In genomic region chr3:105876022-105876421, GRCm38 (mm10) we compare ENCODE assay signal across 16 mouse cellular contexts. TPM values are rescaled to one million over a fixed set of nuclear protein-coding genes. Genes with fewer than 3 reads are reported as not detected.
A peak's percentile ranks its signal among the peaks of the same experiment; 100 is the strongest.
DNase-seq lines count a peak whose midpoint lies in the region; ATAC-seq and TF ChIP-seq lines count a peak whose summit lies in the region.
"Had no signal": no experiment of that assay in that cellular context is flagged by ENCODE, and none has a peak within 500 bp of the region (broad histone marks: within the 10 kb centered on the region; RNA-seq: fewer than 3 reads in every experiment).

No protein-coding gene starts in this region.

- H3K9me3 ChIP-seq in heart, embryonic 12.5 days (replicated peaks), result no peaks in the 10 kb centered on the region
- H3K9me3 ChIP-seq: midbrain, embryonic 12.5 days; neural tube, embryonic 12.5 days had no signal

- no peak for TF ChIP-seq CTCF in heart, adult 2 months (IDR thresholded peaks at IDR 0.05)

- peak overlapping the region; percentile 59 for H3K27ac ChIP-seq in heart, adult 2 months
- H3K27ac ChIP-seq in heart, embryonic 12.5 days (ENCODE audit: poor library complexity, severe bottlenecking), result no peak overlapping the region
- H3K27ac ChIP-seq: midbrain, embryonic 12.5 days; neural tube, embryonic 12.5 days had no signal

- 51% methylated on average over 5 of the region's 5 CpGs for WGBS in heart, adult 2 months
- 38% methylated on average over 5 of the region's 5 CpGs for WGBS in heart, embryonic 12.5 days

- no peak for ATAC-seq in heart, embryonic 12.5 days (ENCODE audit: insufficient number of reproducible peaks, low FRiP score)
- ATAC-seq in megakaryocyte progenitor cell, adult 5-6 weeks (replicated peaks; ENCODE audit: poor library complexity), result peak; percentile 34
- ATAC-seq in CD4-positive, CD25-positive, alpha-beta regulatory T cell, adult 4 months, result no peak

- no peak for TF ChIP-seq POLR2A in heart, adult 2 months (IDR thresholded peaks at IDR 0.05; ENCODE audit: insufficient read depth, low read depth, low read length)

- no peak for TF ChIP-seq EP300 in heart, adult 2 months (IDR thresholded peaks at IDR 0.05; ENCODE audit: insufficient read depth, low read depth, low read length)

- peaks cover 3% of the 10 kb centered on the region; the same call in 1 of the 2 replicates for H3K36me3 ChIP-seq in heart, adult 2 months (ENCODE audit: control insufficient read depth, insufficient read depth, low read length)
- no peaks in the 10 kb centered on the region for H3K36me3 ChIP-seq in heart, embryonic 12.5 days
- H3K36me3 ChIP-seq: midbrain, embryonic 12.5 days; neural tube, embryonic 12.5 days had no signal

- DNase-seq in heart, adult 2 months, result no peak
- DNase-seq in left cerebral cortex, postnatal 4 days, result peak; percentile 57
- no peak for DNase-seq in left cerebral cortex, postnatal 25 days (ENCODE audit: low spot score in 2 of 2)
- DNase-seq in adrenal gland, postnatal 25 days, result peak; percentile 76
- no peak for DNase-seq in urinary bladder, postnatal 36 days (ENCODE audit: low spot score in 2 of 2)
- DNase-seq: cerebellum, adult 18-20 months; heart, postnatal 14 days; lung, adult 18-20 months; thymus, postnatal 14 days had no signal

- H3K27me3 ChIP-seq in heart, adult 2 months (ENCODE audit: control insufficient read depth, insufficient read depth, low read length), result no peaks in the 10 kb centered on the region
- H3K27me3 ChIP-seq in heart, embryonic 12.5 days (replicated peaks), result peaks cover 15% of the 10 kb centered on the region
- H3K27me3 ChIP-seq: midbrain, embryonic 12.5 days; neural tube, embryonic 12.5 days had no signal

- H3K79me2 ChIP-seq in heart, adult 2 months (replicated peaks; ENCODE audit: control insufficient read depth, insufficient read depth, low read length), result no peaks in the 10 kb centered on the region

- peaks cover 22% of the 10 kb centered on the region for H3K4me1 ChIP-seq in heart, adult 2 months (ENCODE audit: control insufficient read depth, insufficient read depth, low read length)
- peaks cover 23% of the 10 kb centered on the region for H3K4me1 ChIP-seq in heart, embryonic 12.5 days (replicated peaks)
- H3K4me1 ChIP-seq: midbrain, embryonic 12.5 days; neural tube, embryonic 12.5 days had no signal

- H3K4me3 ChIP-seq in heart, adult 2 months, result no peak overlapping the region
- no peak overlapping the region for H3K4me3 ChIP-seq in heart, embryonic 12.5 days
- H3K4me3 ChIP-seq: midbrain, embryonic 12.5 days; neural tube, embryonic 12.5 days had no signal

- intact Hi-C loops in heart, adult 2 months (cut with DNase I), result loop anchor here (5.0 kb wide), 1 partner anchor 49 kb away; no protein-coding TSS in a partner anchor
- intact Hi-C loops in left cerebral cortex, postnatal 4 days (cut with DNase I), result no loop called here
- intact Hi-C loops in left cerebral cortex, postnatal 25 days (cut with DNase I), result loop anchor here (5.0 kb wide), 1 partner anchor 114 kb away; no protein-coding TSS in a partner anchor

- H3K9ac ChIP-seq in heart, adult 2 months (ENCODE audit: low read depth, low read length), result no peak overlapping the region
- H3K9ac ChIP-seq in heart, embryonic 12.5 days, result no peak overlapping the region
- H3K9ac ChIP-seq: midbrain, embryonic 12.5 days; neural tube, embryonic 12.5 days had no signal

- H3K4me2 ChIP-seq in heart, embryonic 12.5 days, result no peak overlapping the region
- H3K4me2 ChIP-seq: midbrain, embryonic 12.5 days; neural tube, embryonic 12.5 days had no signal

RNA-seq across cellular contexts. Expression of gene Tmigd3, which starts 5.3 kb away (rescaled TPM):
- total RNA-seq in heart, adult 2 months (2021), result under 1 TPM in 1 of 2 experiments, not detected in 1; 0.31 TPM
- 0.35 TPM in 1 of 2 replicates, not detected in the other for polyA plus RNA-seq in heart, adult 2 months (2012; rRNA removed)
- 0.42 TPM in 1 of 2 replicates, not detected in the other for polyA plus RNA-seq in heart, embryonic 12.5 days (2016; fragmentation: Nextera tagmentation; extraction: Ambion mirVana)
- not detected for total RNA-seq in left cerebral cortex, postnatal 4 days (2021)
- total RNA-seq in left cerebral cortex, postnatal 25 days (2021), result under 1 TPM in 1 of 2 experiments, not detected in 1; 0.69 TPM
- not detected in 2 replicates for total RNA-seq in adrenal gland, postnatal 25 days (2021)
- 0.71 and 1.8 TPM in 2 replicates for total RNA-seq in megakaryocyte progenitor cell, adult 5-6 weeks (2015)
- 0.33 and 2.2 TPM in 2 replicates for total RNA-seq in megakaryocyte progenitor cell, adult 5-6 weeks (2017)
- polyA plus RNA-seq in CD4-positive, CD25-positive, alpha-beta regulatory T cell, adult 4 months (2017; shearing (Covaris generic)), result not detected
- polyA plus RNA-seq: embryonic facial prominence, embryonic 11.5 days; midbrain, embryonic 12.5 days; neural tube, embryonic 12.5 days had no signal

RNA-seq across cellular contexts. Expression of gene Adora3, which starts 5.4 kb away (rescaled TPM):
- not detected for total RNA-seq in heart, adult 2 months (2021)
- 0.37 and 0.94 TPM in 2 replicates for polyA plus RNA-seq in heart, adult 2 months (2012; rRNA removed)
- 0.10 TPM in 1 of 2 replicates, not detected in the other for polyA plus RNA-seq in heart, embryonic 12.5 days (2016; fragmentation: Nextera tagmentation; extraction: Ambion mirVana)
- under 1 TPM; 0.28 to 0.36 TPM for total RNA-seq in left cerebral cortex, postnatal 4 days (2021)
- 1 to 10 TPM; 1.2 to 1.5 TPM for total RNA-seq in left cerebral cortex, postnatal 25 days (2021)
- not detected in 2 replicates for total RNA-seq in adrenal gland, postnatal 25 days (2021)
- total RNA-seq in megakaryocyte progenitor cell, adult 5-6 weeks (2015), result 0.81 and 1.4 TPM in 2 replicates
- total RNA-seq in megakaryocyte progenitor cell, adult 5-6 weeks (2017), result 0.20 TPM in 1 of 2 replicates, not detected in the other
- polyA plus RNA-seq in CD4-positive, CD25-positive, alpha-beta regulatory T cell, adult 4 months (2017; shearing (Covaris generic)), result not detected
- polyA plus RNA-seq: embryonic facial prominence, embryonic 11.5 days; forebrain, embryonic 11.5 days; midbrain, embryonic 12.5 days; neural tube, embryonic 12.5 days had no signal

RNA-seq across cellular contexts. Expression of gene I830077J02Rik, which starts 56.4 kb away (rescaled TPM):
- total RNA-seq in heart, adult 2 months (2021), result 1 to 10 TPM in 1 of 2 experiments, under 1 TPM in 1; 0.97 to 2.3 TPM
- 0.72 and 0.76 TPM in 2 replicates for polyA plus RNA-seq in heart, adult 2 months (2012; rRNA removed)
- 2.1 and 2.9 TPM in 2 replicates for polyA plus RNA-seq in heart, embryonic 12.5 days (2016; fragmentation: Nextera tagmentation; extraction: Ambion mirVana)
- under 1 TPM; 0.56 to 0.64 TPM for total RNA-seq in left cerebral cortex, postnatal 4 days (2021)
- total RNA-seq in left cerebral cortex, postnatal 25 days (2021), result under 1 TPM; 0.44 to 0.78 TPM
- total RNA-seq in adrenal gland, postnatal 25 days (2021), result 0.49 and 0.57 TPM in 2 replicates
- 33.1 and 45.9 TPM in 2 replicates for total RNA-seq in megakaryocyte progenitor cell, adult 5-6 weeks (2015)
- 19.2 and 22.3 TPM in 2 replicates for total RNA-seq in megakaryocyte progenitor cell, adult 5-6 weeks (2017)
- polyA plus RNA-seq in CD4-positive, CD25-positive, alpha-beta regulatory T cell, adult 4 months (2017; shearing (Covaris generic)), result under 1 TPM; 0.51 to 0.61 TPM

Comparison
In these comparisons a context has a peak if more than half of its experiments do, and no peak if none do; other contexts are left out.
1. DNase-seq: peak in left cerebral cortex, postnatal 4 days (single experiment) and adrenal gland, postnatal 25 days (single experiment); none in heart, adult 2 months (0 of 2), left cerebral cortex, postnatal 25 days (0 of 2) and urinary bladder, postnatal 36 days (0 of 2).
2. RNA of gene I830077J02Rik, which starts 56.4 kb away (total RNA-seq): 19.2 to 45.9 TPM in megakaryocyte progenitor cell, adult 5-6 weeks; 0.97 to 2.3 TPM in heart, adult 2 months, 0.44 to 0.78 TPM in left cerebral cortex, postnatal 25 days, 0.56 to 0.64 TPM in left cerebral cortex, postnatal 4 days and 0.49 to 0.57 TPM in adrenal gland, postnatal 25 days; every median in the first group is over 4 times any median in the second.